In genomic region chr5:149617776-149618425, GRCm38 (mm10) we compare ENCODE assay signal across 26 mouse cellular contexts. TPM values are rescaled to one million over a fixed set of nuclear protein-coding genes. Genes with fewer than 3 reads are reported as not detected.
DNase-seq lines count a peak whose midpoint lies in the region; TF ChIP-seq lines count a peak whose summit lies in the region.
"Had no signal": no experiment of that assay in that cellular context is flagged by ENCODE, and none has a peak within 500 bp of the region (broad histone marks: within the 10 kb centered on the region; RNA-seq: fewer than 3 reads in every experiment).

No protein-coding gene starts in this region.

- TF ChIP-seq CTCF in kidney, adult 2 months (conservative IDR thresholded peaks at IDR 0.05; ENCODE audit: insufficient read depth, insufficient read length, low read depth, low read length) = no peak
- no peak for TF ChIP-seq CTCF in bone marrow macrophage, adult 2 months (IDR thresholded peaks at IDR 0.05; ENCODE audit: low read depth, low read length)

- WGBS in kidney, adult 2 months = 76% methylated on average over 6 of the region's 6 CpGs

- H3K4me1 ChIP-seq in kidney, adult 2 months (ENCODE audit: control insufficient read depth, insufficient read depth, low read length) = peaks cover 20% of the 10 kb centered on the region
- H3K4me1 ChIP-seq in bone marrow macrophage, adult 2 months (ENCODE audit: control insufficient read depth, insufficient read depth, low read length) = peaks cover 23% of the 10 kb centered on the region
- H3K4me1 ChIP-seq: forebrain, embryonic 12.5 days; forebrain, embryonic 15.5 days; heart, embryonic 10.5 days; heart, embryonic 13.5 days had no signal

- no peak overlapping the region for H3K4me3 ChIP-seq in kidney, adult 2 months (ENCODE audit: insufficient read depth, low read depth, low read length)
- H3K4me3 ChIP-seq in bone marrow macrophage, adult 2 months (ENCODE audit: insufficient read depth, low read length) = no peak overlapping the region
- H3K4me3 ChIP-seq: embryonic facial prominence, embryonic 10.5 days; embryonic facial prominence, embryonic 13.5 days; erythroblast, embryonic 14.5 days; forebrain, embryonic 12.5 days; forebrain, embryonic 15.5 days; heart, embryonic 10.5 days; heart, embryonic 13.5 days had no signal

- no peaks in the 10 kb centered on the region for H3K27me3 ChIP-seq in kidney, adult 2 months (replicated peaks; ENCODE audit: control insufficient read depth, insufficient read depth, low read length)
- H3K27me3 ChIP-seq: embryonic facial prominence, embryonic 13.5 days; forebrain, embryonic 12.5 days; forebrain, embryonic 15.5 days; heart, embryonic 13.5 days had no signal

- no peak for DNase-seq in kidney, adult 2 months
- DNase-seq in kidney, adult 9 months = no peak
- DNase-seq in 416B (ENCODE audit: low read depth) = peak; percentile 72
- peak; percentile 7 for DNase-seq in naive thymus-derived CD4-positive, alpha-beta T cell, adult 2 months (ENCODE audit: low read depth)
- no peak for DNase-seq in left cerebral cortex, postnatal 36 days (ENCODE audit: low spot score in 2 of 2)
- DNase-seq in heart, adult 9 months (ENCODE audit: low spot score in 2 of 2) = no peak
- no peak for DNase-seq in cerebellum, adult 11-12 months
- DNase-seq: adrenal gland, postnatal 14 days; cerebellum, adult 2 months; cerebellum, adult 9-11 months; cerebellum, postnatal 36 days; embryo, embryonic 11 days; gastrocnemius, postnatal 25 days; heart, adult 18-20 months; heart, postnatal 14 days; heart, postnatal 4 days had no signal

- TF ChIP-seq POLR2A in kidney, adult 2 months (IDR thresholded peaks at IDR 0.05; ENCODE audit: low read depth, low read length) = no peak
- no peak for TF ChIP-seq POLR2A in bone marrow macrophage, adult 2 months (IDR thresholded peaks at IDR 0.05; ENCODE audit: borderline replicate concordance, low read depth, low read length)

- intact Hi-C loops in left cerebral cortex, postnatal 36 days (cut with DNase I) = no loop called here

- H3K27ac ChIP-seq in kidney, adult 2 months (ENCODE audit: insufficient read depth, low read depth, low read length) = 0 out of 2 replicates have a peak overlapping the region, but pooled peaks have one; percentile 1
- peak overlapping the region; percentile 46; the same call in 1 of the 2 replicates for H3K27ac ChIP-seq in bone marrow macrophage, adult 2 months (ENCODE audit: insufficient read depth, low read depth, low read length)
- H3K27ac ChIP-seq: embryonic facial prominence, embryonic 10.5 days; embryonic facial prominence, embryonic 13.5 days; forebrain, embryonic 12.5 days; forebrain, embryonic 15.5 days; heart, embryonic 10.5 days; heart, embryonic 13.5 days; hindbrain, embryonic 14.5 days; hindbrain, postnatal 0 days had no signal

- peaks cover 15% of the 10 kb centered on the region for H3K36me3 ChIP-seq in kidney, adult 2 months (ENCODE audit: control insufficient read depth, insufficient read depth, low read length)

RNA-seq across cellular contexts. Expression of gene Hsph1, which starts 18.3 kb away (rescaled TPM):
- 21.7 and 24.0 TPM in 2 replicates for polyA plus RNA-seq in kidney, adult 2 months (2012; rRNA removed)
- polyA plus RNA-seq in bone marrow macrophage, adult 2 months (2012; ENCODE audit: insufficient read depth, insufficient read length, missing spikeins) = 22.8 and 26.0 TPM in 2 replicates
- 100 to 1,000 TPM; 322 to 355 TPM for total RNA-seq in left cerebral cortex, postnatal 36 days (2021)

Comparison
In these comparisons a context has a peak if more than half of its experiments do, and no peak if none do; other contexts are left out.
1. DNase-seq: peak in 416B (single experiment) and naive thymus-derived CD4-positive, alpha-beta T cell, adult 2 months (single experiment); none in kidney, adult 2 months (single experiment), kidney, adult 9 months (single experiment), left cerebral cortex, postnatal 36 days (0 of 2), heart, adult 9 months (0 of 2) and cerebellum, adult 11-12 months (single experiment).